Mouse (Mus musculus): ENCODE results near the gene Sct. TPM values are rescaled to one million over a fixed set of nuclear protein-coding genes. Genes with fewer than 3 reads are reported as not detected.
A peak's percentile ranks its signal among the peaks of the same experiment; 100 is the strongest.

Sct gene
- 7.4 and 8.5 TPM in 2 replicates for polyA plus RNA-seq (2011; ENCODE audit: insufficient read depth, insufficient read length, low read depth, missing spikeins)

GRCm38 (mm10) chr7:141278766-141279590, at the start of gene Sct:
Gene Sct, minus strand, starts transcription at chr7:141279133.
- no peak for TF ChIP-seq EP300 (IDR thresholded peaks at IDR 0.05; ENCODE audit: insufficient read depth, low read depth, low read length)
- TF ChIP-seq CTCF (IDR thresholded peaks at IDR 0.05; ENCODE audit: low read depth, low read length) = peak; percentile 43
- no peak within 1 kb of the TSS for H3K27ac ChIP-seq (ENCODE audit: insufficient read depth, low read length)
- no peaks in the 10 kb centered on the region for H3K27me3 ChIP-seq (ENCODE audit: control insufficient read depth, insufficient read depth, low read length, poor library complexity, severe bottlenecking)
- H3K9ac ChIP-seq (ENCODE audit: low read depth, poor library complexity, severe bottlenecking) = peak within 1 kb of the TSS; percentile 9
- H3K9me3 ChIP-seq (replicated peaks; ENCODE audit: control insufficient read depth, insufficient read depth, low read length, poor library complexity, severe bottlenecking) = no peaks in the 10 kb centered on the region
- peak within 1 kb of the TSS; percentile 69 for H3K4me3 ChIP-seq (ENCODE audit: low read depth, low read length)
- no peaks in the 10 kb centered on the region for H3K36me3 ChIP-seq (ENCODE audit: control insufficient read depth, insufficient read depth, low read length, poor library complexity, severe bottlenecking)
- peaks cover 1% of the 10 kb centered on the region for H3K4me1 ChIP-seq (ENCODE audit: control insufficient read depth, insufficient read depth, low read length)

DNA sequence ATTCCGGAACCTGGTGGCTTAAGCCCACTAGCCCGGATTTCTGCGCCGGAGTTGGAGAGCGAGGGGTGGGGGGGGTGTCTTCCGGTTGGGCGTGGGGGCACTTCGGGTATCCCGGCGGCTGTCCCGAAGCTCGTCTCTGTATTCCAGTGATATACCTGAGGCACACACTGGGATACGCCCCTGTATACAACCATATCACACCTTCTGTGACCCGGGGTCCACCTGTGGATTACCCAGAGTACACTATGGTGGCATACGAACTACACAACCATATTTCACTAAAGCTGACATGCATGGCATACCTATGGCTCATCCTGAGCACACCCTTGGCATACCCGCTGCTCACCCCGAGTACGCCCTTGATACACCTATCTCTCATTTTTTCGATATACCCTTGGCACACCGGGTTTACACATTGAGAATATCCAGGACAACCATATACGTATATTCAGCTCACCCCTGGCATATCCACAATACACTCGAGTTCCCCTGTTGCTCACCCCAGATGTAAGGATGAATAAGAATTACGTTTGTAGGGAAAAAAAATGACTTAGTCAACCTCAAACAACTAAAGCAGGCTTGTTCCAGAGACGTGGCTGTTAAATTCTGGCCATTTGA, 49.5 kb upstream of the Sct start:
- TF ChIP-seq POLR2A (IDR thresholded peaks at IDR 0.05; ENCODE audit: insufficient read depth, low read length) (no peak), CTCF (IDR thresholded peaks at IDR 0.05; ENCODE audit: low read depth, low read length) (no peak), EP300 (IDR thresholded peaks at IDR 0.05; ENCODE audit: insufficient read depth, low read depth, low read length) (no peak)
- H3K27me3 ChIP-seq (ENCODE audit: control insufficient read depth, insufficient read depth, low read length, poor library complexity, severe bottlenecking) = no peaks in the 10 kb centered on the region
- peaks cover 7% of the 10 kb centered on the region for H3K4me1 ChIP-seq (ENCODE audit: control insufficient read depth, insufficient read depth, low read length)
- H3K4me3 ChIP-seq (ENCODE audit: low read depth, low read length) = peak overlapping the region; percentile 89
- H3K27ac ChIP-seq (ENCODE audit: insufficient read depth, low read length) = no peak overlapping the region
- H3K9me3 ChIP-seq (replicated peaks; ENCODE audit: control insufficient read depth, insufficient read depth, low read length, poor library complexity, severe bottlenecking) = no peaks in the 10 kb centered on the region
- 0 out of 2 replicates have a peak, but pooled peaks cover 5% of the 10 kb centered on the region for H3K36me3 ChIP-seq (ENCODE audit: control insufficient read depth, insufficient read depth, low read length, poor library complexity, severe bottlenecking)
- H3K9ac ChIP-seq (ENCODE audit: low read depth, poor library complexity, severe bottlenecking) = peak overlapping the region; percentile 92

- no peaks in the 10 kb centered on the region for H3K9me3 ChIP-seq (replicated peaks; ENCODE audit: control insufficient read depth, insufficient read depth, low read length, poor library complexity, severe bottlenecking)
- 0 out of 2 replicates have a peak, but pooled peaks cover 5% of the 10 kb centered on the region for H3K36me3 ChIP-seq (ENCODE audit: control insufficient read depth, insufficient read depth, low read length, poor library complexity, severe bottlenecking)
- TF ChIP-seq POLR2A (IDR thresholded peaks at IDR 0.05; ENCODE audit: insufficient read depth, low read length) = peak; percentile 79
- no peak for TF ChIP-seq CTCF (IDR thresholded peaks at IDR 0.05; ENCODE audit: low read depth, low read length)
- TF ChIP-seq EP300 (IDR thresholded peaks at IDR 0.05; ENCODE audit: insufficient read depth, low read depth, low read length) = peak; percentile 49; the same call in 1 of the 2 replicates
- H3K4me1 ChIP-seq (ENCODE audit: control insufficient read depth, insufficient read depth, low read length) = peaks cover 7% of the 10 kb centered on the region
- no peak within 1 kb of the TSS for H3K27ac ChIP-seq (ENCODE audit: insufficient read depth, low read length)
- H3K4me3 ChIP-seq (ENCODE audit: low read depth, low read length) = peak within 1 kb of the TSS; percentile 89
- peak within 1 kb of the TSS; percentile 92 for H3K9ac ChIP-seq (ENCODE audit: low read depth, poor library complexity, severe bottlenecking)
- H3K27me3 ChIP-seq (ENCODE audit: control insufficient read depth, insufficient read depth, low read length, poor library complexity, severe bottlenecking) = no peaks in the 10 kb centered on the region
These were observed 48.8 kb upstream of the Sct start, which contains the start of the genes Deaf1 and Tmem80 for GRCm38 (mm10) chr7:141327469-141328372. Gene Deaf1, minus strand, starts transcription at chr7:141327690. Gene Tmem80, plus strand, starts transcription at chr7:141327739.

DNA sequence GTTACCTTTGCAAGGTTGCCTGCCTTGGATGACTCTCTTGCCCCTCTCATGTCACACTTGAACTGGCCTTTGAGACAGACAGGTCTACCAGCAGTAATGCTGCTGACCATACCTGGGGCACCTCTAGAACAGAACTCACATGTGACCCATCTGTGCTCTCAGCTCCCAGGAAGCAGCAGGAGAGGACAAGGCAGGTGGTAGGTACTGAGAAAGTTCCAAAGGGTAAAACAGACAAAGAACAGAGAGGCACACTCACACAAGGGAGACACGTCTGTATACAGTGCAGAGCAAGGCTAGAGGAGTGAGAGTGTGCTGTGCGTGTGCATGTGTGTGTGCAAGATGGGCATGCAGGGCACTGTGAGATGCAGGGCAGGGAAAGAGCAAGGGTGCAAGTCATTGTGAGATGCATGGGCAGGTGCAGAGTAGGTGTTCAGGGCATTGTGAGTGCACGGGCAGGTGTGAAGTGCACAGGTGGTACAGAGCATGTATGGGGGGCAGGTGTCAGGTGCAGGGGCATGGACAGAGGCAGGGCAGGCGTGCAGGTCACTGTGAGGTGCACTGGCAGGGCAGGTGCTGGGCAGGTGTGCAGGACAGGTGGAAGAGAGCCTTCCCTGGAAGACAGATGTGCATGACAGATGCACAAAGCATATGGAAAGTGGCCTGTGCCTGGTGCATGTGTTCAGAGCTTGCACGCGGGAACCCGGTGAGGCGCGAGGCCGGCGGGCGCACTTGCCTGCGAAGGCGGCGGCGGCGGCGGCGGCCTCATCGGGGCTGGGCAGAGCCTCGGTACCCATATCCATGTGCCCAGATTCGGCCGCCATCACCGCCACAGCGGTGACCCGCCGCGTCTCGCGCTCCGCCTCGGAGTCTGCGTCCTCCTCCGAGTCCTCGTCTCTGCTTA, 47.9 kb upstream of the Sct start:
- TF ChIP-seq CTCF (IDR thresholded peaks at IDR 0.05; ENCODE audit: low read depth, low read length) (no peak), POLR2A (IDR thresholded peaks at IDR 0.05; ENCODE audit: insufficient read depth, low read length) (no peak), EP300 (IDR thresholded peaks at IDR 0.05; ENCODE audit: insufficient read depth, low read depth, low read length) (no peak)
- Histone ChIP-seq H3K36me3 (ENCODE audit: control insufficient read depth, insufficient read depth, low read length, poor library complexity, severe bottlenecking) (peaks cover 12% of the 10 kb centered on the region), H3K9me3 (replicated peaks; ENCODE audit: control insufficient read depth, insufficient read depth, low read length, poor library complexity, severe bottlenecking) (no peaks in the 10 kb centered on the region), H3K4me3 (ENCODE audit: low read depth, low read length) (peak overlapping the region; percentile 89), H3K27ac (ENCODE audit: insufficient read depth, low read length) (no peak overlapping the region), H3K9ac (ENCODE audit: low read depth, poor library complexity, severe bottlenecking) (peak overlapping the region; percentile 92), H3K27me3 (ENCODE audit: control insufficient read depth, insufficient read depth, low read length, poor library complexity, severe bottlenecking) (no peaks in the 10 kb centered on the region), H3K4me1 (ENCODE audit: control insufficient read depth, insufficient read depth, low read length) (peaks cover 7% of the 10 kb centered on the region)

GRCm38 (mm10) chr7:141324686-141325085, 45.8 kb upstream of the Sct start:
- Histone ChIP-seq H3K4me1 (ENCODE audit: control insufficient read depth, insufficient read depth, low read length) (peaks cover 7% of the 10 kb centered on the region), H3K4me3 (ENCODE audit: low read depth, low read length) (no peak overlapping the region), H3K9ac (ENCODE audit: low read depth, poor library complexity, severe bottlenecking) (no peak overlapping the region), H3K27ac (ENCODE audit: insufficient read depth, low read length) (no peak overlapping the region), H3K36me3 (ENCODE audit: control insufficient read depth, insufficient read depth, low read length, poor library complexity, severe bottlenecking) (peaks cover 27% of the 10 kb centered on the region), H3K27me3 (ENCODE audit: control insufficient read depth, insufficient read depth, low read length, poor library complexity, severe bottlenecking) (no peaks in the 10 kb centered on the region), H3K9me3 (replicated peaks; ENCODE audit: control insufficient read depth, insufficient read depth, low read length, poor library complexity, severe bottlenecking) (no peaks in the 10 kb centered on the region)
- TF ChIP-seq EP300 (IDR thresholded peaks at IDR 0.05; ENCODE audit: insufficient read depth, low read depth, low read length) (no peak), POLR2A (IDR thresholded peaks at IDR 0.05; ENCODE audit: insufficient read depth, low read length) (no peak), CTCF (IDR thresholded peaks at IDR 0.05; ENCODE audit: low read depth, low read length) (no peak)
